Mouse (Mus musculus): Measurements from ENCODE around the gene Rhot2.
"Not testable (repeated sequence)": the region's sequence is repeated elsewhere in the genome, so short reads cannot be mapped to it uniquely, and the experiment has no call there.

The Rhot2 gene

GRCm38 (mm10) chr17:25828223-25828594 is 16.4 kb downstream of the Rhot2 start:
- no peak for DNase-seq (ENCODE audit: low spot score)

- DNase-seq (ENCODE audit: low spot score): no peak
Observed at GRCm38 (mm10) chr17:25827546-25828222, 17.0 kb downstream of the Rhot2 start.

- DNase-seq (ENCODE audit: low spot score): no peak
Observed at GRCm38 (mm10) chr17:25827011-25827410, 17.6 kb downstream of the Rhot2 start.

- no peak for DNase-seq (ENCODE audit: low spot score)
Observed at GRCm38 (mm10) chr17:25825984-25826570, 18.6 kb downstream of the Rhot2 start.

GRCm38 (mm10) chr17:25825311-25825710 is 19.3 kb downstream of the Rhot2 start:
- no peak for DNase-seq (ENCODE audit: low spot score)

GRCm38 (mm10) chr17:25824362-25825142 is 20.1 kb downstream of the Rhot2 start:
- no peak for DNase-seq (ENCODE audit: low spot score)

- peak; percentile 86 for DNase-seq (ENCODE audit: low spot score)
Observed at GRCm38 (mm10) chr17:25823452-25823851, 21.2 kb downstream of the Rhot2 start, which contains the start of gene Wdr24. Wdr24 (plus strand) TSS chr17:25823627.

GRCm38 (mm10) chr17:25818851-25819780 is 25.5 kb downstream of the Rhot2 start:
- DNase-seq (ENCODE audit: low spot score): no peak

- no peak for DNase-seq (ENCODE audit: low spot score)
Observed at GRCm38 (mm10) chr17:25817662-25818061, 27.0 kb downstream of the Rhot2 start.

GRCm38 (mm10) chr17:25813471-25813870 is 31.2 kb downstream of the Rhot2 start:
- peak; percentile 81 for DNase-seq (ENCODE audit: low spot score)

GRCm38 (mm10) chr17:25810890-25811289 is 33.8 kb downstream of the Rhot2 start:
- DNase-seq (ENCODE audit: low spot score): no peak

- DNase-seq (ENCODE audit: low spot score): no peak
Observed at GRCm38 (mm10) chr17:25809606-25810340, 34.9 kb downstream of the Rhot2 start.

- peak; percentile 88 for DNase-seq (ENCODE audit: low spot score)
Observed at GRCm38 (mm10) chr17:25808789-25809605, 35.7 kb downstream of the Rhot2 start, which contains the start of gene Fbxl16. Fbxl16 (plus strand) TSS chr17:25809085.

GRCm38 (mm10) chr17:25808028-25808427 is 36.6 kb downstream of the Rhot2 start:
- no peak for DNase-seq (ENCODE audit: low spot score)

- not testable (repeated sequence) for DNase-seq (ENCODE audit: low spot score)
Observed at GRCm38 (mm10) chr17:25807452-25807851, 37.2 kb downstream of the Rhot2 start.

GRCm38 (mm10) chr17:25806507-25806906 is 38.1 kb downstream of the Rhot2 start:
- no peak for DNase-seq (ENCODE audit: low spot score)

GRCm38 (mm10) chr17:25802825-25803517 is 41.7 kb downstream of the Rhot2 start:
- peak; percentile 89 for DNase-seq (ENCODE audit: low spot score)

GRCm38 (mm10) chr17:25801029-25801428 is 43.6 kb downstream of the Rhot2 start:
- peak; percentile 83 for DNase-seq (ENCODE audit: low spot score)

GRCm38 (mm10) chr17:25796951-25797369 is 47.7 kb downstream of the Rhot2 start, which contains the start of gene Metrn:
Metrn (minus strand) TSS chr17:25797136.
- DNase-seq (ENCODE audit: low spot score): peak; percentile 79
